Mouse (Mus musculus): ENCODE data around the gene Slc51a.

GRCm38 (mm10) chr16:32517785-32518481, 30.3 kb upstream of the Slc51a start:
- TF ChIP-seq CTCF (IDR thresholded peaks at IDR 0.05; ENCODE audit: insufficient read depth, low read depth, low read length) (no peak), POLR2A (IDR thresholded peaks at IDR 0.05; ENCODE audit: insufficient read depth, low read depth, low read length) (no peak)

All from olfactory bulb, adult 2 months (tissue).